Mouse (Mus musculus) G1E-ER4 (cell line): ENCODE measurements around the gene Gabrb1. TPM values are rescaled to one million over a fixed set of nuclear protein-coding genes. Genes with fewer than 3 reads are reported as not detected.

ENCODE experiments used
- GATA1 ChIP-seq: IDR thresholded peaks from one replicate; pipeline ENCODE4 v1.8.0; 2012; ENCODE audit warnings: low read length, inconsistent platforms
- polyA plus RNA-seq: library from polyadenylated mRNA; stranded (reverse); fragments of >175 nt; gene quantifications from 2 replicates; pipeline ENCODE4 v1.2.3, GENCODE M21; 2012

Gabrb1 gene
- not detected in 2 replicates for polyA plus RNA-seq

DNA sequence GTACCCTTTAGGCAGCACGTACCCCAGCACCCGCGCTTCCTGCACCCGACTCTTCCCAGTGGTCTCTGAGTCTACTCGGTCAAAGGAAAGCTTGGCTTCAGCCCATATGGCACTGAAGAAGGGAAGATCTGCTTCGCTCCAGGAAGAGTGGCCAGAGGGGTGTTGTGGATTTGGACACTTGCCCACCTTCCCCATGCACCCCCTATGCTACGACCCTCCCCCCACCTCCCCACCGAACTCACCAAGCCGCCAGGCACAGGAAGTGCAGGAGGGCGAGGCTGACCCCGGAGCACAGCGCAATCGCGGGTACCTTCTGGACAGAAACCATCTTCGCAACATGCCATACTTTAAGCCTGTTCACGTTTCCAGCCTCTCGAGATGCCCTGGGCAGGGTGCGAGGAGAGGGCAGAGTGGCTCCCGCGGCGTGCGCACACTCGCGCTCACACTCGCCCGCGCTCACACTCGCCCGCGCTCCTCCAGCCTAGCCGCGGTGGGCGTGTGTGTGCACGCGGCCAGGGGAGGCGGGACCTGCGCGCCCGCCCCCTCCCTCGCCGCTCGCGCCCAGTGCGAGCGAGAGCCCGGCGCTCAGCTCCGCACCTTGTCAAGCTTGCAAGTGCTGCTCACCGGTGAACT, at the start of gene Gabrb1:
TSS of gene Gabrb1 (plus strand) at position 632 of the 633 bp plus-strand sequence.
- TF ChIP-seq GATA1 = no peak

DNA sequence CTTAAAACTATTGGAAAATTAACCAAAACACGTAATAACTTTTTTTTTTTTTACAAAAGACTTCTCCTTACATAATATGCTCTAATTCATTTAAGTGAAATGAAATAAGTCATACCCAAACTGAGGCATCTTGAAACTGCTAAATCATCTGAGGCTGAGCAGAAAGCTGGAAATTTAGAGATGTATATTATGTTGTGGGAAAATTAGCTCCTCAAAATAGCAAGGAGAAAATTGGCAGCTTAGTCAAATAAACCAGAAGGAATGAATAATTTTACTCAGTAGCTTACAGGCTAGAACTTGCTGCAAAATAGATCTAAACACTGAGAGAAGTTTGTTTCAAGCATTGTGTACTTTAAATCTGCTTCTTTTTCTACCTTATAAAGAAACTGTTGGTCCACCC, 49.2 kb upstream of the Gabrb1 start:
- TF ChIP-seq GATA1 = no peak

DNA sequence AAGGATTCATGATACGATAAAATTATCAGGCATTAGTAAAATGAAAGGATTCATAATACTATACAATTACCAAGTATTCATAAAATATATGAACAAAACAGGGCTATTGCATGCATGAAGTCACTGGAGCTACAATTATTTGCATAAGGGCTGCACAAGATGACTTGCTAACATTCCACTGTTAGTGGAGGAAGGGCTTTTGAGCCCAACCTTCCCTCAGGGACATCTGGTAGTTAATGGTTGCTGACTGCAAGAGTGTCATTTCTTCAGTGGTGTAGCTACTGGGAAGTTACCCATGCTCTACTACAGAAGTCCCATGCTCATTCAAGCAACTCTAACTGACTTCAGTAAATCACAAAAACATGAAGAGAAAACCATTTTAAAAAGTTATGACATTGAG, 43.6 kb upstream of the Gabrb1 start:
- no peak for TF ChIP-seq GATA1

DNA sequence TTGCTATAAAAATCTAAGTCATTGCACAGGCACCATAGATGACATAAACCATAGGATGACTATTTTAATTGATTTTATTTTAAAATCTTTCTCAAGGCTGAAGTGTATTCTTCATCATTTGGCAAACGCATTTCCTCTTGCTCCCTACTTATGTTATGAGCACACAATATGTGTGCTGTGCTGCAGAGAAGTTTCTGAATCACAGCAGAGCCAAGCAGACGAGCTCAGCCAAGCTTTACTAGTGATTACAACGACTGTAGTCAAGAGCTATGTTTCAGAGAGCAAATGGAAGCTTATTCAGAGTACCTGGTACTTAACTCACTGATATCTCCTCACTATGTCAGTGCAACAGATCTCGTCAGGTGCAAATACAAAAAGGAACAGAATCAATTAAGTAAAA, 41.2 kb upstream of the Gabrb1 start:
- no peak for TF ChIP-seq GATA1

DNA sequence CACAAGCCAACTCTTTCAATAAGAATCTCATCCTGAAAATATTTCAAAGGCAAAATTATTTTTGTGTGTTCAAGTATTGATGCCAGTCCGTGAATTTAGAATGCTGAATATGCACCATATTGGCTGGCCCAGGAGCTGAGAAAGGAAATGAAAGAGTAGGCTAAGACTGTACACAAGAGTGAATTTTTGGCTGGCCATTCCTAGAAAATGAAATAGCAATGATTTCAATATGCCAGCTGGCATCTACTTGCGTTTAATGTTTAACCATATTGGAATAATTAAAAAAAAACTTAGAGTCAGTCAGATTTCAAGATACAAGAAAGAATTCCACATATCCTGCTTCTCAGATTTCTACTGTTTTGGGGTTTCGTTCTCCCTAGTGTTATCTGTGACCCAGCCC, 30.1 kb upstream of the Gabrb1 start:
- no peak for TF ChIP-seq GATA1

DNA sequence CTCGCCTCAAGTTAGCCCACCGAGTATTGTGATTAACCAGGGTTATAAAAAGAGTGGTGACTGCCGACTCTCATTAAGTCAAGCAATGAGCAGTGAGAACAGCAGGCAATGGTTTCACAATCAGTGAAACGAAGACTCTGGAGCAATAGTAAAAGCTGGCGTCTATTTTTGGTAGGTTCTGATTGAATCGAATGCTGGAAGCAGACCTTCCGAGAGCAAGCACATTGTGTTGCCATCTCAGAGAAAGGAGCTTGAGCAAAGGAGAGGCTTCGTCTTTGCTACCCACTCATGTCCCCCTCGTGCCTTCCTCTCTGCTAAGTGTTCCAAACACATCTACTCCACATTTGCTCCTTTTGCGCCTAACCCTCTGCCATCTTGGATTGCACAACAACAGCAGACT, 18.1 kb upstream of the Gabrb1 start:
- no peak for TF ChIP-seq GATA1

DNA sequence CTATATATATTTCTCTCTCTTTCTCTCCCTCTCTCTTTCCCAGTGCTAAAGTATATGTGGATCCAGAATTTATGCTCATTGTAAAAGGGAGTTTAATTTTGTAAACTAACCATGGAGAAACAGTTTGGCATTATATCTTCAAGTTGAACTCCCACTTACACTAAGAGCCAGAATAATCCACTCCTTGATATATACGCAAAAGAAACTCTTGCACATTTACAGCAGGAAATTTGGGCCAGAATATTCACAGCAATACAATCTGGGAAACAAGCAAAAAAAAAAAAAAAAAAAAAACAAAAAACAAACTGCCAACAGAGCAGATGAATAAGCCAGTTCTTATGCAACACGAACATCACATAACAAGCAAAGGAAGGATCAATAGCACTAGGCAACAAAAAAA, 9.8 kb upstream of the Gabrb1 start:
- TF ChIP-seq GATA1 = no peak

DNA sequence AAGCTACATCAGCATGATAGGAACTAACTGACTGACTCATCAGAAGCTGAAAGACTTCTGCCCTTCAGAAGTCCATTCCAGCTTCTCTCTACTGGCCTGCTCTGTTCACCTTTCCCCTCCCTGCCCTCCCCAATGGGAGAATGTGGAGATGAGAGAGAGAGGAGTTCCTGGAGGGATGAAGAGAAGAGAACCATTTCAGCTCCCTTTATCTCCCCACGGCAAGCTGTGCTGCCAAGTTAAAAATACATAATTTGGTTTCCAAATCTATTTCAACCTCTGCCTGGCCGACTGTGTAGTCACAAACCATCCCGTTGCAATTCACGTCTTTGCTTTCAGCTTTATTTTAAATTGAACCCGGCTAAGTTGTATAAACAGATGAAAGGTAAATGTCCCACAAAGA, 3.9 kb upstream of the Gabrb1 start:
- TF ChIP-seq GATA1 = no peak

DNA sequence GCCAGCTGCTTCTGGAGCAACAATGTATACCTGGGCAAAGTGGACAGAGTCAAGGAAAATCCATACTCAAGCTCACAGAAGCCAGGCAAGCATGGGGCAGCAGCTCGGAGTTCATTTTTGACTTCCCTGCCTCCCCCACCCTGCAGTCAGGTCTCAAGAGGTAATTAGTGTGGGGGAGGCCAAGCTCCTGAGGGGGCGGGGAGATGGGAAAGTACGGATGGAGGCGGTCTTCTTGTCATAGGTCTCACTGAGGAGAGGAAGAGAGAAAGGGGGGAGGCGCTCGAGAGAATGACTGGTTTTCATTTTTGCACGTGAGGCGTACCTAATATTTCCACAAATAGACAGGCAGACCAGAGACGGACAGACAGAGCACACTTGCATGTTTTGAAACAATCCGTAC, 1.1 kb upstream of the Gabrb1 start:
- no peak for TF ChIP-seq GATA1

DNA sequence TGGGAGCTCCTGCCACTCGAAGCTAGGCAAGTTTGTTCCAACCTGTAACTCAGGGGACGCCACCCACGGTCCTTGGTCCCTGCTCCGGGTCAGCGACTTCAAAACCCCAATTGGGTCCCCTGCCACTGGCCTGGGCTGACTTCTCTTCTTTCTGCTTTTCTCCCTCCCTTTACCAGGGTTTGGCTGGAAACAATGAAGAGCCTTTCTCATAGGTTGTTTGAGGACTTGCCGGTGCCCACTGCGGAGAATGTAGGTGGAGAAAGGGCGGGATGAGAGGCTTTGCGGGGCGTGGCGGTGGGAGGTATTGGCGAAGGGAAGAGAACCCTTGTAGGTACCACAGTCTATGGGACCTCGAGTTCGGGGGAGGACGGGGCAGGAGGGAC, 193 bp downstream of the Gabrb1 start, which contains the start of gene Gabra4:
TSS of gene Gabra4 (minus strand) at position 194 of the 383 bp plus-strand sequence.
- no peak for TF ChIP-seq GATA1

DNA sequence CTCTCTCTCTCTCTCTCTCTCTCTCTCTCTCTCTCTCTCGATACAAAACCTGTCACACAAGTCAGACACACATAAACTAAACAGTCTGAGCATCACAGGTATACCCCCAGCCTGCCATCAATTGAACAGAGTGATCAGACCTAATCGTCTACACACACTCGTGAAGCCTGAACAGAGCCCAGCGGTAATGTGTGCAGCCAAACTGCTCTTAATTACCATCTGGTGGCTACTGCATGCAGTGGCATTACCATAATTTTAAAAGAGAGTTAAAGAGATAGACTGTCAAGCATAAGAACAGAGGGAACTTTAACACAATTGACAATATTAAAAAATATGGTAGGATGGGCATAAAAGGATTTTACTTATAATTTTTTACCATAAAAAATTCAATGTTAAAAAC, 7.7 kb downstream of the Gabrb1 start:
- no peak for TF ChIP-seq GATA1

DNA sequence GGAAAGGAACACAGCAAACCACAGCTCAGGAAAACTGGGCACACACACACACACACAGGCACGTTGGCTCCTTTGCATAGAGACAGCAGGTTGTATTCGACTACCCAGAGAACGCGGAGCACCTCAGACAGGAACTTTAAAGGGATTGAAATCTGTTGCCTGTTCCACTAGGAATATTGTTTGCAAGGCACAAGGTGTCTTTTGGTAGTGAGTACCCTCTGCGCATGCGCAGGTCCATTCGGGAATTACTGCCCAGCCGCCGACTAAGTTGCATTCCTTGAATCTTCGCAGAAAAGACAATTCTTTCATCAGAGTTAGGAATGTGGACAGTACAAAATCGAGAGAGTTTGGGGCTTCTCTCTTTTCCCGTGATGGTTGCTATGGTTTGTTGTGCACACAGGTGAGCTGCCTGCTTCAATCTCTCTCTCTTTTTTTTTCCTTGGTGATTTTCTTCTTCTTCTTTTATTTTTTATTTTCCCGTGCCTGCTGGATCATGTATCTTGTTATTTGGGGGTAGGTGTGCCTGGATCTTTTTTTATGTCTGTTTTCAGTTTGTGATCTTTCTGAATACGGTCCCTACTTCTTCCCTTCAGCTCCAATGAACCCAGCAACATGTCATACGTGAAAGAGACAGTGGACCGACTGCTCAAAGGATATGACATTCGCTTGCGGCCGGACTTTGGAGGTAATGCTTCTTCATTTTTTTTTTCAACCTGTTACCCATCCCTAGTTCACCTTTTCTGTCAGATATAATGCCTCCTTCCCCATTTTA, 42.0 kb downstream of the Gabrb1 start:
- TF ChIP-seq GATA1 = no peak

DNA sequence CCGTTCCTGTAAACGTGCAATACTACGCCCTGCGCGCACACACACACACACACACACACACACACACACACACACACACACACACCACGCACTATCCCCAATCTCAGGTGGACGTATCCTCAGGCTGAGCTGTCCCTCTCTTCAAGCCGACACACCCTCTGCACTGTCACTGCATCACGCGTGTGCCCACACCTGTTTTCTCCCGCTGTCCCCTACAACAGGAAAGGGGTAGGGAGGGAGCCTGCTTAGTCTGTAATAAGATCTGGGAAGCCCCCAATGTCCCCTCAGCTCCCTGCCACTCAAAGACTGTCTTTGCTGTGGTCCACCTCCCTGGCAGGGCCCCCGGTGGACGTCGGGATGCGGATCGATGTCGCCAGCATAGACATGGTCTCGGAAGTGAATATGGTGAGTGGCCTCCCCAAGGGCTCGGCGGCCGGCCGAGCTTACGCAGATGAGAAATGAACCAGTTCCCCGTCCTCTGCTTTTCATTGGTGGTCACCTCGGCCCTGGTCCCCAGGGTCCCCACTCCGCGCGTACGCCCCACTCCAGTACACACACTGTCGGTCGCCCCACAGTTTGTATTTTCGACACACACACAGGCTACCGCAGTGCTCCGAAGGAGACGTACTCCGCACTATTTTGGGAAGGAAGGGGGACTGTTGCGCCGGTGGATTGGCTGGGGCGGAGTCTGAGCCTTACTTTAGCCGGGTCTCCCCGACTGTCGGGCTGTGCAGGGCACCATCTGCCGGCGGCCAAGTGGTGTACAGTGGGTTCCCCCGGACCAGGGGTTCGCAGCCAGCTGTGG, 42.8 kb downstream of the Gabrb1 start:
- no peak for TF ChIP-seq GATA1

DNA sequence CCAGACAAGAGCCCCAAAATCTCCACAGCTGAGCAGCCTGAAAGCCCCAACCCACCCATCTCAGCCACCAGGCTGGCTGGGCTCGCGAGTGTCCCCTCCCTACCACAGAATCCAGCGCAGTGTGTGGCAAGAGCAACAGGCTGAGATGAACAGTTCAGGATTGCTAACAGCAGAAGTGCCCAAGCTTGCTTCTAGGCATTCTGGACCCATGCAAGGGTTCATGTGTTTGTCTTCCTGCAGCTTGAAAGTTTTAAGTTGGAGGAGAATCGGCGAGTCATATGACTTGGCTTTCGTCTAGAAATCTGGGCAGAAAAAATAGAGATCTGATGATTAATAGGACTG, 43.3 kb downstream of the Gabrb1 start:
- TF ChIP-seq GATA1 = no peak

DNA sequence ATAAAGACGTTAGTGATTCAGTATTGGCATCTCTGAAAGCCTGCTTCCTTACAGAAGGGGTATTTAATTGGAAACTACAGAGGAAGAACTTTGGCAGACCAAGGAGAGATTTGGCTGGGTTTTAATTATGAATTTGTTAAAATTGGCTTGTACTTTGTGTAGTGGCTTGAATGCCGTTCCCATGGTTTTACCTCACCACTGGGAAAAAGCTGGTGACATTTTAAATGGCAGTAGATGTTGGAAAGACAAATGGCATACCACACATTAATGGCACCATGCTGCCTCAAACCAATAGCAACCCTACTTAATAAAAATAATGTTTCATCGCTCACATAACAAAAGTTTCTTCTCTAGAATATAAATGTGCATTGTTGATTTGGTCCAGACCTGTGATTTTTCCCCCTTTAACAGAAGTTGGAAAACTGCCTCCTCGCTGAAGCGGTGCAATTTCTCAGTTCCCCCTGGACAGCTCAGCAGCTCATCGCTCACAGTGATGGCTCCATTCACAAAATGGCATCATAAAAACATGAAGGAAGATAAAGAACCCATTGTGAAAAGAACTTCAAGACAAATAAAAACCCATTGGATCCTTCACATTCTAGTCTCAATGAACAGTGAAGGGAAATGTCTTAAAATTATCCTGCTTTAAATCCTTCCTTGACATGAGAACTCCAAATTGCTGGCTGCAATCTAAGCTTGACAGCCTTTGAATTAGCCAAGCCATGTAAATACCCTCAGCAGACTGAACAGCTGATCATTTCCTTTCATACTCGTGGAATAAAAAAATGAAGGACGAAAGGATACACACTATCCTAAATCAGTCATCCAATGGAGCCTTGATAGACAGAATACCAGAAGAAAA, 75.2 kb downstream of the Gabrb1 start:
- TF ChIP-seq GATA1 = no peak

DNA sequence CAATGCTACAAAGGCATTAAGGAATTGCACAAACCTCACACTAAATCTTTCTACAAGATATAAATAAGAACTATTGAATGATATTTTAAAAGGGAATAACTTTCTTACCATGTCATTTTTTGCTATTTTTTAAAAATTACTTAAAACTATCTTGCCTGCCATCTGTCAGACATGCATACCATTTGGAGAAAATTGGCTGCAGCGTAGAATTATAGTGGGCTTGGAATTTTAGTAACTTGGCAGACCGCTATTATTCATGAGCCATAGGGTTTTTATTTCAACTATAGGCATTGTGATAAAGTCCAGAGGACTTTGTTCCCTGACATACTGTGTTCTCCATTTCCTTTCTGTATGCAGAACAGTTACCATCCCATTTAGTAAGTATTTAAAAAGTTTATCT, 89.5 kb downstream of the Gabrb1 start:
- TF ChIP-seq GATA1 = no peak

DNA sequence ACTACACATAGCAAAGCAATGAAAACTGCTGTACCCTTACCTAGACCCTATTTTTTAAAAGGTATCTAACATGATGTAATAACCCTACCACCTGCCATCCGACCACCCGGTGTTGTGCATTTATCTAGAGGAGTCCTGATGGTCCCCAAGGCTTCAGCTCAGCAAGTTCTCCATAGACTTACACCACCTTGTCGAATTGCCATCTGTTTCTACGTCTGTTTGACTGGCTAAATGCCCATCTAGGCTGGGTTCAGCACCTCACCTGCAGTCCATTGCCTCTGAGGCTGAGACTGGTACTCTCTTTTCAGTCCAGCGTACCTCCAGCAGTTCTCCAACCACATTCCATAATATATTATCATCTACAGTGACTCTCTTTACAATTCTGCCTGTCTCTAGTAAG, 96.1 kb downstream of the Gabrb1 start:
- TF ChIP-seq GATA1 = no peak
